Mouse (Mus musculus): ENCODE results near the gene Tspoap1.

Gene Tspoap1

GRCm38 (mm10) chr11:87761181-87761721, 910 bp downstream of the Tspoap1 start:
- no peak for DNase-seq

DNA sequence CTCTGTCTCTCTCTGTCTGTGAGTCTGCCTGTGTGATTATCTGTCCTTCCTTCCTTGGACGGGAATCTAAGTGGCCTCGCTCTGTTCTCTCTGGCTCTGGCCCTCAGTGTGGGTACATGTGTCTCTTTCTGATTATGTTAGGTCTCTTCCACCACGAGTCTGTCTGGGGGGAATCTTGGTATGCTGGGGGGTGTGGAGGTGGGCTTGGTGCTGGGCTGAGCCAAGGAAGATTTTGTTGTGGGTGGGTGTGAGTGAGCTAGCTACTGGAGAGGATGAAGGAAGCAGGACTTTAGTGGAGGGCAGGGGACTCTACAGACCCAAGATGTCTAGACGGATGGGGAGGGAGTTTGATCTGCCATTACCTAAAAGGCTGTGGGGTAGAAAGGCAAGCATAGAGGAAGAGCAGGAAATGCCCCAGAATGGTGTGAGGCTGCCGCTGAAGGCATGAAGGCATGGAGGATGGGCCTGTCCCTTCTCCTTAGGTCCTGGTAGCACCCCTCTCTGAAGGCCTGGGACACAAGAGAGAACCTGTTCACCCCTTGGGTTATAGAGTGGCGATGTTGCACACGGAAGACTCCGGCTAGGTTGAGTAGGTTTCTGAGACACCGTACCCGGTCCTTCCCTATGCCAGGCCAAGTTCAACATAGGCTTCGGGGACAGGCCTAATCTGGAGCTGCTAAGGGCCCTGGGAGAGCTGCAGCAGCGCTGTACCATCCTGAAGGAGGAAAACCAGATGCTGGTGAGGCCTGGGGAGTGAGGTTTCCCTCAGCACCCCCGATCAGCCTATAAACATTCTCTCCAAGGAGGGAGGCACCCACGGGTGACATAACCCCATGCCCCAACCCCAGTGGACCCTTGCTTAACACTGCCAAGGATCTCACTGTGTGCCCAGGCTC, 1.7 kb downstream of the Tspoap1 start:
- no peak for DNase-seq

GRCm38 (mm10) chr11:87762702-87763385, 2.5 kb downstream of the Tspoap1 start:
- no peak for DNase-seq

DNA sequence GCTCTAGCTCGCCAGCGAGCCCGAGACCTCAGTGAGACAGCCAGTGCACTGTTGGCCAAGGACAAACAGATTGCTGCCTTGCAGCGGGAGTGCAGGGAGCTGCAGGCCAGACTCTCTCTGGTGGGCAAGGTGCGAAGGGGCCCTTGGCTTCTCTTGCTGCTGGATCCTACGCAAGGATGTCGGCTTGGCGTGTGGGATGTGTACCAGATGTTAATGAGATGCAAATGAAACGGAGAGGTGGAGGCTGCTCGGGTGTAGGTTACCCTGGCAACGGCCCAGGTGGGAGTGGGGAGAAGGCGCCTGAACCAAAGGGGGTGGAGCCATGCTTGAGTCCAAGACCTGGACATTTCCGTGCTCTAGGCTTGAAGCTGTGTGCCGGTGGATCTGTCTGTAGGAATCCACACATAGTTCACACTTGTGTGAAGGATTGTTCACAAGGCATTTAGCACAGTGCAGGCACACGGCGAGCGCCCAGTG, 3.2 kb downstream of the Tspoap1 start:
- no peak for DNase-seq

DNA sequence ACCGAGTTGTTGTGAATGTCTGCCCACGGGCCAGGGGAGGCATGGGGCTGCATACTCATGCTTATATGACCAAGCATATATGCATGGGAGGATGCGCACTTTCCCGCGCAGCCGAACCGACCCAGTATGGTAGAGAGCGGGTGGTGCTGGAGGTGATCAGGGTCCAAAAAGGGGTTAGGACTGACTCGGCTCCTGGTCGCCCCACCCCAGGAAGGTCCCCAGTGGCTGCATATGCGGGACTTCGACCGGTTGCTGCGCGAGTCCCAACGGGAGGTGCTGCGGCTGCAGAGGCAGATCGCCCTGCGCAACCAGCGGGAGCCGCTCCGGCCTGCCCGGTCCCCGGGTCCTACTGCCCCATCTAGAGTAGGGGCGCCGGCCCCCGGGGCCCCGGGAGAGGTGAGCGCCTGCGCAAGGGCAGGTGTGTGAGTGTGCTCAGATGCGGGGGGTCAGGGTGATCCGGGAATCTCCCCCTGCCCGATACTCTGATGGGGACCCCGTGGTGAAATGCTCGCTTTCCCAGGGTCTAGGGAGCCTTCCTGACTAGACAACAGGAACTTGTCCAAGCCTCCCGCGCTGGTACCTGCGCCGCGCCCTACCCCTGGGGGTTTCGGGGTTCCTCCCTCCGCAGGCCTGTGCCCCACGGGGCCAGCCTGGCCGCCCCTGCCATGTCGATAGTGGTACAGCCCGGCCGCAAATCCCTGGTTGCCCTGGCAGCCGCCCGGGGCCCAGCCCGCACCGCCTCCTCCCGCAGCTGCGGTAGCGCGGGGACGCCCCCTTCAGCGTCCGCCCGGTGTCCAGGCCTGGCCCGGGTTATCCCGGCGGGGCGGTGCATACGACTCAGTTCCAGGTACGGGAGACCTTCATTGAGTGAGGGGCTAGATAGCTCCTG, 3.9 kb downstream of the Tspoap1 start:
- DNase-seq: no peak

GRCm38 (mm10) chr11:87768745-87769144, 8.4 kb downstream of the Tspoap1 start:
- no peak for DNase-seq

DNA sequence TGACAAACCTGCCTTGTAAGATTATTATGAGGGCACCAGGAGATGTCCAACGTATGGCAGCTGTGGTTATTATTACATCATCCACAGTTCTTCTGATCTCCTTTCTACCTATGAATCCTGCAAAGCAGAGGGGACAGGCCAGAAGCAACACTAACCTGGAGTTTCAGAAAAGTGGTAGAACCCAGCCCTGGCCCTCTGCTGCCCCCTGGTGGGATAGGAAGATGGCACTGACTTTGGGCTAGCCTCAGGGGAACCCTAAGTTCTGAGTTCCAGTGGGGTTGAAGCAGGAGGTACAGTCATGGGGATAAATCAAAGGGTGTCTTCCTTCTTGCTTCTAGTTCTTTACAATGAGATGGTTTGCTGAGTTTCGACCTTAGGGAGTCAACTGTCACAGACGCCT, 10.6 kb downstream of the Tspoap1 start:
- DNase-seq: no peak

GRCm38 (mm10) chr11:87772354-87772753, 12.0 kb downstream of the Tspoap1 start:
- no peak for DNase-seq

- no peak for DNase-seq
These were observed 17.9 kb downstream of the Tspoap1 start for GRCm38 (mm10) chr11:87778100-87778765.

- DNase-seq: no peak
These were observed 18.6 kb downstream of the Tspoap1 start for GRCm38 (mm10) chr11:87778915-87779314.

GRCm38 (mm10) chr11:87779392-87779791, 19.1 kb downstream of the Tspoap1 start:
- DNase-seq: no peak

- DNase-seq: no peak
These were observed 19.8 kb downstream of the Tspoap1 start for GRCm38 (mm10) chr11:87780130-87780529.

DNA sequence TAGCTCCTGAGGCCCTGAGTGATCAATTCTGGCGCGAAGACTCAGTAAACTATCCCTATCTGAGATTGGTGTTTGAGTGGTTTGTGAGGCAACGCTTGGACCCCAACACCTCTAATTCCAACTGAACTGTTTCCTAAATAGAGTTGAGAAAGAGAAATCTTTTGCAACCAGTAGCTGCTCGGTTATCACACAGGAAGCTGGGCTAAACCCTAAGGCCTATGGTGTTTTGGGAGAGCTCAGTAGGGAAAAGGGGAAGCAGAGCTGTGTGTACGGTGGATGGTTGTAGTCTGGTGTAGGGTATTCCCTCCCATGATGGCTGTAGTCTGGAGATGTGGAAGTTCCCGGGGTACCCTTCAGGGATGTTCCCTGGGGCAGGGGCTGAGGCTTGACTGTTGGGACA, 29.7 kb downstream of the Tspoap1 start:
- DNase-seq: no peak

GRCm38 (mm10) chr11:87793460-87793859, 33.1 kb downstream of the Tspoap1 start, which contains the start of gene Mpo:
Mpo (plus strand) TSS chr11:87793581.
- DNase-seq: no peak

DNA sequence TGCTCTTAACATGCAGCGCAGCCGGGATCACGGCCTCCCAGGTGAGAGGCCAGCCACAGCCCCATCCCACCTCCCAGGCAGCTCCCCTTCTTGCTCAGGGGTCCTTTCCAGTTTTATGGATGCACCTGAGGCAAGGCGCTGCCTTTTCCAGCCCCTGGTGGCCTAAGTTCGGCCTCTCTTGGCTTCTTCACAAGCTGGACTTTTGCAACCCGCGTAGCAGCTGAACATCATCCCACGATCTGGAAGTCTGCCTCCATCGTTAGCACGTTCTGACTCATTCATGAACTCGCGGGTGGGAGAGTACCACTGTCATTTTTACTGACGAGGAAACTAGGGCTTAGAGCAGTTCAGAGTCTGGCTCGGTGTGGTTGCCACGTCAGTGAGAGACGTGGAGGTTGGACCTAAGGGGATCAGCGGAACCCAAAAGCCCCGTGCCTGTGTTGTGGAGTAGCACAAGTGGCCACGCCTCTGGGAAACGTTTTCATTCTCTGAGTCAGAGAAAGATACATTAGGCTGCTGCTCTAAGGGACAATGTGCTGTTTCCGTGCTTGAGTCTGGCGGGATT, 41.5 kb downstream of the Tspoap1 start:
- peak; percentile 92 for DNase-seq

DNA sequence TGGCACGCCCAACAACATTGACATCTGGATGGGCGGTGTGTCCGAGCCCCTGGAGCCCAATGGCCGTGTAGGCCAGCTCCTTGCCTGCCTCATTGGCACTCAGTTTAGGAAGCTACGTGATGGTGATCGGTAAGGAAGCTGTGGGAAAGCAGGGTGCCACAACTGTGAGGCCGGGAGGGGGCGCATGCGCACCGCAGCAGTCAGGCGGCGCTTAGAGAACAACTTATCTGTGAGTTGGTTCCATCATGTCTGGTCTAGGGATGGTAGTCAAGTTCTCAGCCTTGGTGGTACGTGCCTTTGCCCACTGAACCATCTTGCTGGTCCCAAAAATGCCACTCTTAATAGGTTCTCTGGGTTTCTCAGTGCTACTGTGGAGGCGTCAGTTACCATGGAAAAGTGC, 42.3 kb downstream of the Tspoap1 start:
- DNase-seq: no peak

DNA sequence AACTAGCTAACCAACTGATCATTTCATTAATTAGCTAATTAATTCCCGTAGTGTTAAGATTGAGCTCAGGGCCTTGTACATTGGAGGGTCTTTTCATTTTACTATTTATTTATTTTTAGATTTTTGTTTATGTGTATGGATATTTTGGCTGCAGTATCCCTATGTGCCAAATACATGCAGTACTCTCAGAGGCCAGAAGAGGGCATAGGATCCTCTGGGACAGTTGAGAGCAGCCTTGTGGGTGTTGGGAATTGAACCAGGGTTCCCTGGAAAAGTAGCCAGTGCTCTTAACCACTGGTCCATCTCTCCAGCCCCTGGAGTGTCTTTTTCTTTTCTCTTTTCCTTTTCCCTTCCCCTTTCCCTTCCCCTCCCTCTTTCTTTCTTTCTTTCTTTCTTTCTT, 45.1 kb downstream of the Tspoap1 start:
- no peak for DNase-seq

- no peak for DNase-seq
These were observed 47.1 kb downstream of the Tspoap1 start for GRCm38 (mm10) chr11:87807433-87807832.

DNA sequence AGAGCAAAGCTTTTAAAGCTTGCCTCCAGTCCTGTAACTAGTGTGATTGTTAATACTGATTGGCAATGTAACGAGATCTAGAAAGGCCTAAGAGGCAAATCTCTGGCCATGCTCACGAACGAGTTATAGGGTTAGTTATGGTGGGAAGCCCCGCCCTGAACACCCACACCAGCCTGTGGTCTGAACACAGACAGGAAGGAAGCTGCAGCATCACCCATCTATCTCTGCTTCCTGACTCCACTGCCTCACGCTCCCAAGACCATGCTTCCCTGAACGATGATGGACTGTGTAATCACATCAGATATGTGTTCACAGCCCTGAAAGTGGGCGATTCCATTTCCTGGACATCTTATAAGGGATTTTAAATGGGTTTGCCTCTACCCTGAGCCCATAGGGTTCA, 47.9 kb downstream of the Tspoap1 start:
- no peak for DNase-seq

GRCm38 (mm10) chr11:87811396-87811795, 51.1 kb downstream of the Tspoap1 start:
- DNase-seq: no peak

DNA sequence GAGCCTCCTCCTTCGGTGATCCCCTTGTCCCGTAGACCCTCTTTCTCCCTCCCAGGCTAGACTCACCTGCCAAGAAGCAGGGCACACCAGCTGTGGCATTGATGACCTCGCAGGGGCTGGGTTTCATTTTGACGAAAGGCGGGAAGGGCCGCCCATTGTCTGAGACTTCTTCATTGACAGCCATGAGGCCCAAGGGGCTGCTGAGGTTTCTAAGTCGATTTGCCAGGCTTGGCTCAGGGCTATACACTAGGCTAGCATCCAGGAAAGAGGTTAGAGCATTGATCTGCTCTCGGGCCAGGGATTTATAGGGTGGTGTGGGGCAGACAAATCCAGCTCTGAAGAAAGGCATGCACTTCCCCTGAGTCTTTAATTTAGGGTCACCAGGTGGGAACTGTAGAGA, 54.5 kb downstream of the Tspoap1 start:
- no peak for DNase-seq

Data from heart, adult 11 months (tissue).